Mouse (Mus musculus): ENCODE measurements at regions not wholly inside any gene's neighbourhood (a gene's known extent, or its start where the extent isn't known, plus 50 kb on each side); places are given as distances from the start of the nearest gene placed in this dataset.
A peak's percentile ranks its signal among the peaks of the same experiment; 100 is the strongest.

- Histone ChIP-seq H3K4me1 (ENCODE audit: control insufficient read depth in 1 of 2, insufficient read depth in 2 of 2) (no peaks in the 10 kb centered on the region), H3K79me2 (replicated peaks; ENCODE audit: control insufficient read depth, extremely low read depth, insufficient read depth, poor library complexity, severe bottlenecking) (no peaks in the 10 kb centered on the region), H3K4me2 (ENCODE audit: insufficient read depth, low read depth, poor library complexity, severe bottlenecking) (no peak overlapping the region), H3K9ac (ENCODE audit: insufficient read depth, low read depth) (no peak overlapping the region), H3K36me3 (replicated peaks in 1 of 2; ENCODE audit: control insufficient read depth in 1 of 2, insufficient read depth in 1 of 2, low read length in 1 of 2) (no peaks in the 10 kb centered on the region), H3K4me3 (replicated peaks in 1 of 3; ENCODE audit: low read depth in 2 of 3, low read length in 2 of 3, poor library complexity in 1 of 3) (no peak overlapping the region), H3K9me3 (replicated peaks; ENCODE audit: low read length) (no peaks in the 10 kb centered on the region), H3K27ac (ENCODE audit: insufficient read depth, low read depth) (no peak overlapping the region), H3K27me3 (replicated peaks) (no peaks in the 10 kb centered on the region)
- in situ Hi-C loops (cut with MboI; ENCODE audit: low pct_ligation_motif_present, low pct_unique_long_range_greater_than_20kb, low sequenced_read_pairs), result no loop called here
- dilution Hi-C loops (cut with MboI; ENCODE audit: extremely low pct_ligation_motif_present, extremely low pct_unique_long_range_greater_than_20kb, low sequenced_read_pairs), result no loop called here
- TF ChIP-seq CHD1 (IDR thresholded peaks at IDR 0.05; ENCODE audit: low read depth, low read length) (no peak), MXI1 (IDR thresholded peaks at IDR 0.05; ENCODE audit: low read depth, low read length) (no peak), PAX5 (IDR thresholded peaks at IDR 0.05; ENCODE audit: low read length) (no peak), RAD21 (IDR thresholded peaks at IDR 0.05; ENCODE audit: low read depth, low read length) (peak; percentile 22), EP300 (IDR thresholded peaks at IDR 0.05; ENCODE audit: low read length) (no peak), CTCF (conservative IDR thresholded peaks at IDR 0.05 in 1 of 2, IDR thresholded peaks at IDR 0.05 in 1 of 2; ENCODE audit: low read depth in 2 of 2, low read length in 2 of 2) (peak in 1 of 2 experiments; percentile 55; a peak in 3 of 4 replicates), POLR2AphosphoS2 (IDR thresholded peaks at IDR 0.05; ENCODE audit: low read depth, low read length) (no peak), BHLHE40 (IDR thresholded peaks at IDR 0.05; ENCODE audit: low read depth, low read length) (no peak), HCFC1 (IDR thresholded peaks at IDR 0.05; ENCODE audit: low read depth, low read length) (no peak), JUN (IDR thresholded peaks at IDR 0.05; ENCODE audit: insufficient read depth, low read depth, low read length) (no peak), KAT2A (IDR thresholded peaks at IDR 0.05; ENCODE audit: insufficient replicate concordance, low read length) (no peak), GABPA (IDR thresholded peaks at IDR 0.05; ENCODE audit: insufficient replicate concordance, low read depth, low read length) (no peak), SMC3 (IDR thresholded peaks at IDR 0.05; ENCODE audit: low read depth, low read length) (peak; percentile 43), USF2 (conservative IDR thresholded peaks at IDR 0.05; ENCODE audit: low read depth, low read length) (no peak), UBTF (IDR thresholded peaks at IDR 0.05; ENCODE audit: low read depth, low read length) (no peak), MEF2A (IDR thresholded peaks at IDR 0.05; ENCODE audit: borderline replicate concordance, low read depth, low read length) (no peak)
- DNase-seq (ENCODE audit: extremely low read depth), result no peak
These were observed 141.8 kb upstream of the 1700025G04Rik start for GRCm38 (mm10) chr1:152231717-152232202.

DNA sequence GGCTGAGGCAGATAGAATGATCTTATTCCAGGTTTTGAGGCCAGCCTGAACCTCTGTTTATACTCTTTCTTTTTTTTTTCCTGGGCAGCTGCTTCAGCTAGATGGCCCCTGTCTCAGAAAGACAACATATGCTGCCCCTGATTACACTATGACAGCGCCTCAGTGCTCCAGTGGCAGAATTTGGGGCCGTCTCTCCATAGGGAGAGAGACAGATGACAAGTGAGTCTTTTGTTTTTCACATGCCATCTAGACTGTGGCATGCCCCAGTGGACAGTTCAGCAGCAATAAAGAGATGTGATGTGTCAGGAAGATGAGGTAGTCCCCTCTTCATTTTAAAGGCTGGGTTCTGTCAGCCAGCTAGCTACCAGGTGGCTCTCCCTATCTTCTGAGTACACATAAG is 139.8 kb upstream of the 1700025G04Rik start:
- H3K27me3 ChIP-seq (replicated peaks), result no peaks in the 10 kb centered on the region
- H3K27ac ChIP-seq (ENCODE audit: insufficient read depth, low read depth), result no peak overlapping the region
- H3K4me2 ChIP-seq (ENCODE audit: insufficient read depth, low read depth, poor library complexity, severe bottlenecking), result no peak overlapping the region
- H3K4me1 ChIP-seq (ENCODE audit: control insufficient read depth in 1 of 2, insufficient read depth in 2 of 2), result no peaks in the 10 kb centered on the region
- no peaks in the 10 kb centered on the region for H3K9me3 ChIP-seq (replicated peaks; ENCODE audit: low read length)
- H3K9ac ChIP-seq (ENCODE audit: insufficient read depth, low read depth), result no peak overlapping the region
- TF ChIP-seq ELF1 (IDR thresholded peaks at IDR 0.05; ENCODE audit: low read depth, low read length), result no peak
- TF ChIP-seq NELFE (IDR thresholded peaks at IDR 0.05; ENCODE audit: low read depth, low read length), result no peak
- no peak for TF ChIP-seq ETS1 (conservative IDR thresholded peaks at IDR 0.05; ENCODE audit: low read depth, low read length)
- no peak for TF ChIP-seq ZMIZ1 (IDR thresholded peaks at IDR 0.05; ENCODE audit: low read depth, low read length)
- TF ChIP-seq MEF2A (IDR thresholded peaks at IDR 0.05; ENCODE audit: borderline replicate concordance, low read depth, low read length), result no peak
- TF ChIP-seq ZKSCAN1 (IDR thresholded peaks at IDR 0.05; ENCODE audit: borderline replicate concordance, low read depth, low read length), result no peak
- no peak for TF ChIP-seq USF1 (IDR thresholded peaks at IDR 0.05; ENCODE audit: low read depth, low read length)
- TF ChIP-seq CHD1 (IDR thresholded peaks at IDR 0.05; ENCODE audit: low read depth, low read length), result no peak
- no peak for TF ChIP-seq MAX (IDR thresholded peaks at IDR 0.05; ENCODE audit: low read length)
- TF ChIP-seq SMC3 (IDR thresholded peaks at IDR 0.05; ENCODE audit: low read depth, low read length), result no peak
- no peak for TF ChIP-seq MAFK (IDR thresholded peaks at IDR 0.05; ENCODE audit: insufficient replicate concordance, low read length)
- no peak for TF ChIP-seq UBTF (IDR thresholded peaks at IDR 0.05; ENCODE audit: low read depth, low read length)
- no peak for TF ChIP-seq ZC3H11A (IDR thresholded peaks at IDR 0.05; ENCODE audit: low read depth, low read length)
- no peak overlapping the region for H3K4me3 ChIP-seq (replicated peaks in 1 of 3; ENCODE audit: low read depth in 2 of 3, low read length in 2 of 3, poor library complexity in 1 of 3)
- no peak for DNase-seq (ENCODE audit: extremely low read depth)
- in situ Hi-C loops (cut with MboI; ENCODE audit: low pct_ligation_motif_present, low pct_unique_long_range_greater_than_20kb, low sequenced_read_pairs), result no loop called here
- dilution Hi-C loops (cut with MboI; ENCODE audit: extremely low pct_ligation_motif_present, extremely low pct_unique_long_range_greater_than_20kb, low sequenced_read_pairs), result no loop called here
- no peaks in the 10 kb centered on the region for H3K36me3 ChIP-seq (replicated peaks in 1 of 2; ENCODE audit: control insufficient read depth in 1 of 2, insufficient read depth in 1 of 2, low read length in 1 of 2)
- H3K79me2 ChIP-seq (replicated peaks; ENCODE audit: control insufficient read depth, extremely low read depth, insufficient read depth, poor library complexity, severe bottlenecking), result no peaks in the 10 kb centered on the region

Data from CH12.LX (cell line).